Mouse (Mus musculus) kidney, postnatal 0 days (tissue): ENCODE measurements around the gene Rd3. TPM values are rescaled to one million over a fixed set of nuclear protein-coding genes. Genes with fewer than 3 reads are reported as not detected.

Experiments
- ATAC-seq: fragments of 200-750 bp; cut with Nextera tagmentation; replicated peaks from 2 replicates; pipeline ENCODE4 v1.8.0; 2017; ENCODE audit warnings: low read depth, moderate number of reproducible peaks, moderate TSS enrichment, moderate library complexity; ENCODE audit not compliant: low FRiP score
- DNase-seq: peaks from one replicate; pipeline ENCODE4 v3.0.0-alpha.2; 2016; ENCODE audit warnings: low spot score
- H3K27ac ChIP-seq: fragments of 300-500 bp; sonication (generic); 2 replicates; pipeline ENCODE4 v1.5.1; 2014; ENCODE audit warnings: mild to moderate bottlenecking
- H3K27me3 ChIP-seq: fragments of 300-500 bp; sonication (generic); 2 replicates; pipeline ENCODE4 v1.6.1; 2014; ENCODE audit warnings: low read length, mixed read lengths; ENCODE audit not compliant: insufficient read depth
- H3K36me3 ChIP-seq: fragments of 300-500 bp; sonication (generic); 2 replicates; pipeline ENCODE4 v1.6.1; 2014; ENCODE audit warnings: low read length, mixed read lengths; ENCODE audit not compliant: insufficient read depth
- H3K4me1 ChIP-seq: fragments of 300-500 bp; sonication (generic); replicated peaks from 2 replicates; pipeline ENCODE4 v1.6.1; 2014; ENCODE audit warnings: antibody characterized with exemption, low read length, mixed read lengths; ENCODE audit not compliant: insufficient read depth
- H3K4me2 ChIP-seq: fragments of 300-500 bp; sonication (generic); 2 replicates; pipeline ENCODE4 v1.6.1; 2014; ENCODE audit warnings: mild to moderate bottlenecking, low read length, moderate library complexity, mixed read lengths
- H3K4me3 ChIP-seq: fragments of 300-500 bp; sonication (generic); replicated peaks from 2 replicates; pipeline ENCODE4 v1.5.1; 2014; ENCODE audit warnings: low read depth, low read length
- H3K9ac ChIP-seq: fragments of 300-500 bp; sonication (generic); 2 replicates; pipeline ENCODE4 v1.6.1; 2014; ENCODE audit warnings: low read depth, low read length
- H3K9me3 ChIP-seq: fragments of 300-500 bp; sonication (generic); replicated peaks from 2 replicates; pipeline ENCODE4 v1.6.1; 2016; ENCODE audit warnings: low read length, inconsistent platforms, mixed read lengths
- CTCF ChIP-seq: IDR thresholded peaks from 2 replicates; pipeline ENCODE4 v1.5.1; 2016; ENCODE audit warnings: antibody characterized with exemption, low read depth, mild to moderate bottlenecking, moderate library complexity
- WGBS: fragments of 180-500 bp; shearing (Covaris S2); extraction: QIAGEN DNeasy Blood & Tissue Kit; methylation state at CpG from one replicate; pipeline ENCODE4 v1.1.7; 2014; 5-methylcytosine and 5-hydroxymethylcytosine counted together
- polyA plus RNA-seq: library from polyadenylated mRNA; unstranded; fragments of >200 nt; fragmentation: Nextera tagmentation; extraction: Ambion mirVana; gene quantifications from 2 replicates; pipeline ENCODE4 v1.2.1, GENCODE M21; 2015

Gene Rd3
- polyA plus RNA-seq, 1 experiment from 2014 or later, result 0.51 TPM

DNA sequence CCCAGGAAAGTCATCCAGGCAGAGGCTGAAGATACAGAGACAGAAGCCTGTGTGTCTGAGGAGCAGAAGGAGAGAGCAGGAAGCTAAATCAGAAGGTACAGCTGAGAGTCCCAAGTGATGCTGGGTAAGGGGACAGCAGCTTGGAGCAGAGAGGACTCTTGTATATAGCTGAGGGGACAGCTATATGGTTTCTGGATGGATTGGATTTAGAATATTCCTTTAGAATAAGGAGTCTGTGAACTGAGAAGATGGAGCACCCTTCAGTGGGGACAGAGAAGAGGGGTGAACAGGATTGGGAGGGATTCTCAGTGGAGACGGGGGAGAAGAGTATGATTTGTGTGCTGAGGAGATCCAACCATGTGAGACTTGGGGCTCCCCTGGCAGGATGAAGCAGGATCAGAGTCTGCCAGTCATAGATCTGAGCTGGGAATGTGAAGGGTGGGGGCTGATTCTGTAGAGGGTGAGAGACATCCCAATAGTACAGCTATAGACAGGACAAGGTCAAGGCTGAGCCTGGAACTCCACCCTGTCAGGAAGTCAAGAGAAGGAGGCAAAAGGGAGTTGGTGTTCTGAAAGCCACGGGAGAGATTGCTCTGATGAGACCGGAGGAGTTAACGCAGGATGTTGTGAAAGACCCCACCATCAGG is 44.1 kb upstream of the Rd3 start:
- no peak for TF ChIP-seq CTCF
- ATAC-seq, result no peak
- Histone ChIP-seq H3K27me3 (no peaks in the 10 kb centered on the region), H3K9ac (no peak overlapping the region), H3K27ac (no peak overlapping the region), H3K4me2 (no peak overlapping the region), H3K4me3 (no peak overlapping the region), H3K9me3 (no peaks in the 10 kb centered on the region), H3K4me1 (peaks cover 12% of the 10 kb centered on the region; the same call in 1 of the 2 replicates), H3K36me3 (no peaks in the 10 kb centered on the region)
- DNase-seq, result no peak
- 49% methylated on average over 4 of the region's 4 CpGs for WGBS

DNA sequence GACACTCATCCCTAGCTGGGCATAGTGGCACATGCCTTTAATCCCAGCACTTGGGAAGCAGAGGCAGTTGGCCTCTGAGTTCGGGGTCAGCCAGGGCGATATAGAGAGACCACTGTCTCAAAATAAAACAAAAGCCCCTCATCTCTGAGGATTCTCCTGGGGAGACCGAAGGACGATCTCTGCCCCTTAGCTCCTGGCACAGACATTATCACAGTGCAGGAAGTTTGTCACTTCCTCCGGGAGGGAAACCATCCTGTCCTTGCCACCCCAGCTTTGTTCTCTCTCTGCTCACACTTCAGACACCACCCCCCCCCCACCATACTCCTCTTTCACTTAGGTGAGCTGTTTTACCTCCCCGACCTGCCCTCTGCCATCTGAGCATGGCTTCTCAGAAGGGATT is 33.5 kb upstream of the Rd3 start:
- Histone ChIP-seq H3K4me2 (no peak overlapping the region), H3K4me3 (no peak overlapping the region), H3K4me1 (0 out of 2 replicates have a peak, but pooled peaks cover 2% of the 10 kb centered on the region), H3K27ac (no peak overlapping the region), H3K9ac (no peak overlapping the region), H3K36me3 (no peaks in the 10 kb centered on the region), H3K9me3 (no peaks in the 10 kb centered on the region), H3K27me3 (no peaks in the 10 kb centered on the region)
- 78% methylated on average over 6 of the region's 6 CpGs for WGBS
- TF ChIP-seq CTCF, result no peak
- DNase-seq (no peak), ATAC-seq (no peak)

DNA sequence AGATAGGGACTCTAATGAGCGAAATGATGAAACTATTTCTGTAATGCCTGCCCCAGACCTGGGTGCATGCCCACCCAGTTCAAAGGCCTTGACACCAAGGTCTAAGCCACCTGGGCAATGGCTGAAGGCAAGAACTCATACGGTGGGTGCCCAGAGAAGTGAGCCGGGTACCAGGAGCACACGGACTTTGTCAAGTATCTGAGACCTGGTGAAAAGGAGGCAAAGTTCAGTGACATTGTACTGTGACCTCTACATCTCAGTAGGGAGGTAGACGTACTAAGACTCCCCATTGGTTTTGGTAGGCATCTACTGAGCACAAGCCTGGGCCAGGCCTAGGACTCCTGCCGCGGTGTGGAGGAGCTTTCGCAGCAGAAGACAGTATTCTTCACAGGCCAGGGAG is 31.8 kb upstream of the Rd3 start:
- Histone ChIP-seq H3K4me1 (0 out of 2 replicates have a peak, but pooled peaks cover 2% of the 10 kb centered on the region), H3K27ac (no peak overlapping the region), H3K9me3 (no peaks in the 10 kb centered on the region), H3K27me3 (no peaks in the 10 kb centered on the region), H3K4me2 (no peak overlapping the region), H3K9ac (no peak overlapping the region), H3K4me3 (no peak overlapping the region), H3K36me3 (no peaks in the 10 kb centered on the region)
- TF ChIP-seq CTCF, result no peak
- DNase-seq (no peak), ATAC-seq (no peak)
- WGBS, result 93% methylated on average over 8 of the region's 8 CpGs

- Histone ChIP-seq H3K9me3 (no peaks in the 10 kb centered on the region), H3K4me2 (no peak overlapping the region), H3K27me3 (no peaks in the 10 kb centered on the region), H3K27ac (no peak overlapping the region), H3K4me1 (0 out of 2 replicates have a peak, but pooled peaks cover 2% of the 10 kb centered on the region), H3K4me3 (no peak overlapping the region), H3K36me3 (no peaks in the 10 kb centered on the region), H3K9ac (no peak overlapping the region)
- 87% methylated on average over 5 of the region's 5 CpGs for WGBS
- no peak for DNase-seq
- no peak for ATAC-seq
- TF ChIP-seq CTCF, result no peak
These were observed 31.4 kb upstream of the Rd3 start for GRCm38 (mm10) chr1:191945756-191946155.

GRCm38 (mm10) chr1:191946261-191946660 is 30.9 kb upstream of the Rd3 start:
- H3K9me3 ChIP-seq, result no peaks in the 10 kb centered on the region
- H3K27ac ChIP-seq, result no peak overlapping the region
- no peak overlapping the region for H3K9ac ChIP-seq
- no peaks in the 10 kb centered on the region for H3K27me3 ChIP-seq
- H3K4me2 ChIP-seq, result no peak overlapping the region
- no peak for ATAC-seq
- no peak for DNase-seq
- H3K4me3 ChIP-seq, result no peak overlapping the region
- H3K36me3 ChIP-seq, result no peaks in the 10 kb centered on the region
- WGBS, result 70% methylated on average over 7 of the region's 7 CpGs
- TF ChIP-seq CTCF, result no peak
- 0 out of 2 replicates have a peak, but pooled peaks cover 2% of the 10 kb centered on the region for H3K4me1 ChIP-seq

DNA sequence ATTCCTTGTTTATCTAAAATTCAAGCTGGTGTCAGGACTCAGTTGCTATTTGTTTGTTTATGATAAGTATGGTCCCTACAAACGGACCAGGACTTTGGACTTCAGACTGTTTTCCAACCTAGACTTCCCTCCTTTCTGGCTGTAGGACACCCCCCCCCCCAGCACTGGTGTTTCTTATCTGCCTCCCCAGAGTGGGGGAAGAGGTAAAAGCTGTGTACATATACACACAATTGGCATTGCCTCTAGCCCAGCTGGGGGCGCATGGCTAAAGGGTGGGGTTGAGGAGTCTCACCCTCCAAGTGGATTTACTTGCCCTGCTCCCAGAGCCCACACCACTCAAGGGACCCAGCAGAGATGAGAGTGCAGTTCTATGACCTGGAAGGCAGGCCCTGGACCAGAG is 30.3 kb upstream of the Rd3 start:
- no peaks in the 10 kb centered on the region for H3K9me3 ChIP-seq
- no peak overlapping the region for H3K27ac ChIP-seq
- DNase-seq, result no peak
- H3K27me3 ChIP-seq, result no peaks in the 10 kb centered on the region
- no peak overlapping the region for H3K4me2 ChIP-seq
- no peaks in the 10 kb centered on the region for H3K36me3 ChIP-seq
- H3K4me1 ChIP-seq, result 0 out of 2 replicates have a peak, but pooled peaks cover 2% of the 10 kb centered on the region
- 80% methylated on average over 2 of the region's 2 CpGs for WGBS
- no peak for ATAC-seq
- no peak for TF ChIP-seq CTCF
- H3K9ac ChIP-seq, result no peak overlapping the region
- H3K4me3 ChIP-seq, result no peak overlapping the region

DNA sequence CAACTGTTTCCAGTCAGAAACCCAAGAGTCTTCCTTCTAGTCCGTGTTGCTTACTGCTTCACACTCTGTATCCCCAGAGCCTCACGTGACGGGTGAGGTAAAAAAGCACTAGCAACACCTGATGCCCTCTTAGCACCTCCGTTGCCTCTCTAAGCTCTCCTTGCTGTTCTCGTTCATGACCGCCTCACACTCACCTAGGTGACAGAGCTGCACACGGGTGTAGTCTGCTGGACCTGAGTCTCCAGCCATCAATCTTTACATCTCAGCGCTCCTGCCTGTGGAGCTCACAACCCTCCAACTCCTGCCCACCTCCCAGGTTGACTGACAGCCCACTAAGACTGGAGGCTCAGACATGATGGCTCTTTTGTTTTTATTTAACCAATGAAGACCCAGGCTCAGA is 29.4 kb upstream of the Rd3 start:
- 55% methylated on average over 8 of the region's 8 CpGs for WGBS
- Histone ChIP-seq H3K4me1 (0 out of 2 replicates have a peak, but pooled peaks cover 2% of the 10 kb centered on the region), H3K4me2 (no peak overlapping the region), H3K9me3 (no peaks in the 10 kb centered on the region), H3K9ac (no peak overlapping the region), H3K4me3 (no peak overlapping the region), H3K27me3 (no peaks in the 10 kb centered on the region), H3K36me3 (no peaks in the 10 kb centered on the region), H3K27ac (no peak overlapping the region)
- ATAC-seq (no peak), DNase-seq (no peak)
- TF ChIP-seq CTCF, result no peak
